ENCODE assay signal across 14 mouse cellular contexts in genomic region chr1:153376446-153376845, GRCm38 (mm10).
"Had no signal": no experiment of that assay in that cellular context is flagged by ENCODE, and none has a peak within 500 bp of the region (broad histone marks: within the 10 kb centered on the region; RNA-seq: fewer than 3 reads in every experiment).

No protein-coding gene starts in this region.

- DNase-seq: kidney, adult 9 months; kidney, postnatal 36 days; layer of hippocampus, adult 9-11 months; layer of hippocampus, postnatal 36 days; lung, embryonic 14.5 days; lung, postnatal 10 days; lung, postnatal 4 days; thymus, adult 18-20 months; thymus, postnatal 14 days had no signal

- H3K27ac ChIP-seq: kidney, postnatal 0 days; limb, embryonic 15.5 days; liver, embryonic 12.5 days had no signal

- H3K4me2 ChIP-seq: limb, embryonic 15.5 days; liver, embryonic 12.5 days; lung, embryonic 14.5 days; midbrain, embryonic 11.5 days had no signal

- ATAC-seq: liver, embryonic 12.5 days; midbrain, embryonic 16.5 days had no signal

- H3K9ac ChIP-seq: limb, embryonic 15.5 days; liver, embryonic 12.5 days; lung, embryonic 14.5 days had no signal

- H3K27me3 ChIP-seq: limb, embryonic 15.5 days had no signal

- H3K4me3 ChIP-seq: limb, embryonic 15.5 days; liver, embryonic 12.5 days had no signal

- H3K9me3 ChIP-seq: limb, embryonic 15.5 days; liver, embryonic 12.5 days had no signal

- H3K36me3 ChIP-seq: limb, embryonic 15.5 days; liver, embryonic 12.5 days had no signal

- H3K4me1 ChIP-seq: liver, embryonic 12.5 days had no signal
